Mouse (Mus musculus) T-helper 2 cell (primary cell): Measurements from ENCODE around the gene Sugct.

Experiments
- in situ Hi-C: fragments of 300-600 bp; cut with MboI, MseI; formaldehyde crosslinking; loops from one replicate; pipeline ENCODE4 v1.15.1; 2025; ENCODE audit warnings: high pct_unique_total_duplicates

The Sugct gene

DNA sequence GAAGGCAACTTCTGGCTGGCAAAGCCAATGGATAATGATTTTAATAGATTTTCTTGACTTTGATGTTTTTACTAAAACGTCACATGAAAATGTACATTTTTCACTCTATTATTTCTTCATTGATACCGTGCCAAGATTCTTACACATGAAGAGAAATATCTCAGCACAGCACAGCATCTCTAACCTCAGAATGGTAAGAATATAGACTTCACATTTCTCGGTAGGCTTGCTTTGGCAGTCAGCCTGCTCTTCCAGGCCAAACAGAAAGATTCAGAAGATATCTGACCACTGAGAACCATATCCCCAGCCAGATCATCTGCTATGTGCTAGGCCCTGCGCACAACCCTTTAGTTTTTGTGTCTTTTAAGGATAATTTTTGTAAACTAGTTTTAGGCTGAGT lies 657.0 kb downstream of the Sugct start:
- in situ Hi-C loops, result no loop called here

GRCm38 (mm10) chr13:17037899-17038298 lies 657.5 kb downstream of the Sugct start:
- in situ Hi-C loops, result no loop called here

DNA sequence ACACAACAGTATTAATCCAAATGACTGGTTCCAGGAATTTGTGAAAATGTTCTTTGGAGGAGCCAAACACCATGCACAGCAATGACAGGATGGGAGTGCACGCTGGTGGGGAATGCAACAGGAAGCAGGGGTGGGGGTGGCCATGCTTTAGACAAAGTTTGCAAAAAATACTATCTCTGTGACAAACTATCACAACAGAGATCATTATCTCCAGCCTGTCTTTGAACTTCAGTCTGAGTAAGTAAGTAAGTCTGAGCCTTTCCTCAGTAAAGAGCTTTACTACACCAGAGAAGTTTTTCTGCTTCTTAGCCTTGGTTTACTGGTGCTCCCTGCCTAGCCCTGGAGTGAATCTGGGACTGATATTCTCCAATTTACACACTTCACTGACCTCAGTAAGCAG lies 664.6 kb downstream of the Sugct start:
- in situ Hi-C loops, result no loop called here

GRCm38 (mm10) chr13:17028595-17028994 lies 666.8 kb downstream of the Sugct start:
- in situ Hi-C loops, result no loop called here

GRCm38 (mm10) chr13:17027846-17028529 lies 667.4 kb downstream of the Sugct start:
- in situ Hi-C loops, result no loop called here

DNA sequence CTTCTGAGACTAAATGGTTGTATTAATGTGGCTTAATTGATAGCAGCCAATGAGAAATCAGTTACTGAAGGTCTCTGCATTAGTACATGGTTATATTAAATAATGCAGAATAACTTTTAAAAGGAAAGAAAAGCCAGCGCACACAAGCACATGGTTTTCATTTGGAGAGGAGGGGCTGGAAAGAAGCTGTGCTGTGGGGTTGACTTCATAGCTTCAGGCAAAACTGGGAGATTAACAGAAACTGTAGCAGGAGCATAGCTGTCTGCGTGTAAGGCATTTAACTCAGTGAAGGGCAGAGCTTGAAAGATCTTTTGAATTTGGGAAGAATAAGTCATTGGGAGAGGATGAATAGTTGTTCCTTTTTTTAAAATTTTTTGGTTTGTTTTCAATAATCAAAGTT lies 668.4 kb downstream of the Sugct start:
- in situ Hi-C loops, result no loop called here

GRCm38 (mm10) chr13:16996464-16996863 lies 698.9 kb downstream of the Sugct start:
- in situ Hi-C loops, result no loop called here

- in situ Hi-C loops, result no loop called here
These were observed 700.0 kb downstream of the Sugct start for GRCm38 (mm10) chr13:16995321-16995720.

DNA sequence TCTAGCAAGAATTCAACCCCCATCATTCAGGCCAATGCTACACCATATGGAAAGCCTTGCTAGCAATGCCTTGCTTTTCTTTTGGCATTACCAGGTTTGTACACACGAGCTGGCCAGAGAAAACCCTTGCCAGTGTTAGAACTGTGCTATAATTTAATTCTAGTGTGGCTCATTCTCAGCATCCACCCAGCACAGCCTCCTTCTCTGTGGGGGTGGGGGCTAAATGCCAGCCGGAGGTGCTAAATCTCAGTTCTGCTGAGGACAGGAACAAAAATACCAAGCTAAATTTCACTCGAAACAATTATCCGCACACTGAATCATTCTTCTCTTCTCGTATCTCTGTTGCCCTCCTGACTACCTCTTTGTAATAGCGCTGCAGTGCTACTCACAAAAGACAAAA lies 717.6 kb downstream of the Sugct start:
- in situ Hi-C loops, result no loop called here

GRCm38 (mm10) chr13:16971277-16971676 lies 724.1 kb downstream of the Sugct start:
- in situ Hi-C loops, result no loop called here

DNA sequence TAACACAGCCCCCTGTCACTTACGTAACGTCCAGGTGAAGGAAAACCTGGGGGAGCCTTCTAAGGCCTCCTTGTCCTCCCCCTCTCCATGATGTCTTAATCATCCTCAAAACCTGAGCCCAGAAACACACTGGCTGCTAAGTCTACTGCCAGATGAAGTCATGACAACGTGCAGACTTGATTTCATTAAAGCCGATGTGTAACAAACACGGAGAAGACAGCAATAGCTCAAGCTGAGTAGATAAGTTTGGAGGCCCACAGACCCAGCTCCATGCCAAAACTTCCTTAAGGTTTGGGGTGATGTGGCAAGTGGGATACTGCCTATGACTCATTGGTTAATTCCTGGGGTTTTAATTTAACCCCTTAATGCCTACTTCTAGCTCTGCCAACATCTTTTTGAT lies 726.4 kb downstream of the Sugct start:
- in situ Hi-C loops, result no loop called here

GRCm38 (mm10) chr13:16964823-16965475 lies 730.4 kb downstream of the Sugct start:
- in situ Hi-C loops, result no loop called here

GRCm38 (mm10) chr13:16952045-16952444 lies 743.3 kb downstream of the Sugct start:
- in situ Hi-C loops, result no loop called here

- in situ Hi-C loops, result no loop called here
These were observed 755.9 kb downstream of the Sugct start for GRCm38 (mm10) chr13:16939466-16939811.

DNA sequence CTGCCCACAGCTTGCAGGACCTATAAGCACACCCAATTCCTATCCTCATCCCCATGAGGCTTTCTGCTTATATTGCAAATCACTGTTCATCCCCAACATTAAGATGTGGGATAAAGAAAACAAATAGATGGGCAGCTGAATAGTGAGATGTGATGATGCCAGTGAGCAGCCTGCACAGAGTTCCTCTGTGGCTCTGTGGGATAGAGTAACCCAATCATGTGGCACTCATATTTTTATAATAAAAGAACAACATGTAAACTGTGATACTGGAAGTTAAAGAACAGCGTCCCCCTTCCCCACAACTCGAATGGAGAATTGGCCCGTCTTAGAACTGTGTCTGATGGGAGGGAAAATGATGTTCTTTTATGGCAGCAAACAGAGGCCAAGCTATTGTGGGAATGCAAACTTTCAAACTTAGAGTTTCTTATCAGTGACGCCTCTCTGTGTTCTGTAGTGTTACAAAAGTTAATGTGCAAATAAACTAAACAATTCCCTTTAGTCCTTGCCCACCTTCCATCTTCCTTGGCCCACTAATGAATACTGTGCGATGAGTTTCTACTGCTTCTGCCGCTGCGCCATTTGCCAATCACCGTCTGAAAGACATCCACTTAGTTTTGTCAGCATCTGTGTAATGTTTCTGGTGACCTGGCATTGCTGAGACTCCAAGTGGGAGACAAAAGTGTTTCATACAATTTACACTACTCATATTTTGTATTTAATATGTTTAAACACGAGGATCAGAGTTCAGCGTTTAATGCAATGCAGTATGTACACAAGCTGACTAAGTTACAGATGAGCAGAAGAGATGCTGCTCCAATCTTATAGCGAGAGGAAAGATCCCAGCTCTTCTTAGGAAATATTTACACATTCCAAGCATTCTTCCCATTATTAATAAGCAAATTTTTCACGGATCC lies 756.5 kb downstream of the Sugct start:
- in situ Hi-C loops, result no loop called here

- in situ Hi-C loops, result no loop called here
These were observed 757.7 kb downstream of the Sugct start for GRCm38 (mm10) chr13:16937422-16938202.

GRCm38 (mm10) chr13:16935029-16935428 lies 760.3 kb downstream of the Sugct start:
- in situ Hi-C loops, result no loop called here

DNA sequence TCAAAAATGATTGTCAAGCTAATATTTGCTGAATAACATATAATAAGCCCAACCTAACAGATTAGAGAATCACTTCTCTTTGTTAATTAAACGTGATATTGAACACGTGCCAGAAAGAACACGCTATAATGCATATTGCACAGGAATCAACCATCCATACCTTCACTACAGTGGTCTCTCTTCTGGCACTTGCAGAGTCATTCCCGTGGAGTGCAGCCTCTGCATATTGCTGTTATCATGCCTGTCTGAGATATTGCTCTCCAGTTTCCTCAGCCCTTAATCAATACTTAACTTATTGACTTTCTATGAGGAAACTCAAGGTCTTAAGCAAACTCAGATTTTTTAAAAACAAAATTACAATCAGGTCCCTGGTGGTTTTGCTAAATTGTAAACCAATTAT lies 761.8 kb downstream of the Sugct start:
- in situ Hi-C loops, result no loop called here

GRCm38 (mm10) chr13:16921305-16921704 lies 774.0 kb downstream of the Sugct start:
- in situ Hi-C loops, result loop anchor here (5.0 kb wide), 1 partner anchor 54 kb away; no protein-coding TSS in a partner anchor

- in situ Hi-C loops, result no loop called here
These were observed 779.7 kb downstream of the Sugct start for GRCm38 (mm10) chr13:16915697-16916096.

- in situ Hi-C loops, result no loop called here
These were observed 783.1 kb downstream of the Sugct start for GRCm38 (mm10) chr13:16912214-16912613.

DNA sequence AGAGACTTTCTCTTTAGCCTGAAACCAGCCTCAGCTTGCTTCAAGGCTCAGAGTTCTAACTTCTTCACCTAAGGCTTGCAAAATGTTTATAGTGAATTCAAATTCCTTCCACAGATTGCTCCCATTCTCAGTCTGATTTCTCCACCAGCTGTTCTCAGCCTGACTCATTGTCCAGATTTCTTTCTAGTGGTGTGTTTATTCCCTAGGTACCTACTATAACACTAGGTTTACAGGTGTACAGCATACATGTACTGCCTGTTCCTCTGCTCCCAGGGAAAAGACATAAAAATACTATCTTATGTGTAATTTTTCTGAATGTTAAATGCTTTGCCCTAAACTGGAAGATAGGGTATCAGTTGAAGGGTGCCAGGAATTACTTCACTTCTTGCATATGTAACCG lies 788.4 kb downstream of the Sugct start:
- in situ Hi-C loops, result no loop called here
